Mouse (Mus musculus) left cerebral cortex, adult 2 months (tissue): Measurements from ENCODE around the gene Rnf144a. TPM values are rescaled to one million over a fixed set of nuclear protein-coding genes. Genes with fewer than 3 reads are reported as not detected.
A peak's percentile ranks its signal among the peaks of the same experiment; 100 is the strongest.
"Not testable (repeated sequence)": the region's sequence is repeated elsewhere in the genome, so short reads cannot be mapped to it uniquely, and the experiment has no call there.

Source experiments
- DNase-seq, 2 experiments: peaks; one replicate each; pipeline ENCODE4 v3.0.0; 2021 to 2022; ENCODE audit warnings: low spot score in 2 of 2, mixed read lengths in 1 of 2; ENCODE audit errors: extremely low spot score in 1 of 2
- H3K27ac ChIP-seq: fragments of 200-600 bp; 2 replicates; pipeline ENCODE4 v1.8.1; 2022
- H3K4me3 ChIP-seq: fragments of 200-600 bp; 2 replicates; pipeline ENCODE4 v1.8.1; 2022
- CTCF ChIP-seq: fragments of 200-600 bp; IDR thresholded peaks from 2 replicates; pipeline ENCODE4 v1.8.1; 2022; ENCODE audit warnings: antibody characterized with exemption, mild to moderate bottlenecking, moderate library complexity
- intact Hi-C: fragments of 180-260 bp; cut with DNase I; formaldehyde crosslinking; loops from one replicate; pipeline ENCODE4 v1.15.1; 2025
- total RNA-seq, 2 experiments: library from RNA; stranded (reverse); gene quantifications; 2 replicates each; pipeline ENCODE4 v1.2.3; 2021

The Rnf144a gene
- total RNA-seq, 2 experiments from 2014 or later = 26.8 to 34.2 TPM

DNA sequence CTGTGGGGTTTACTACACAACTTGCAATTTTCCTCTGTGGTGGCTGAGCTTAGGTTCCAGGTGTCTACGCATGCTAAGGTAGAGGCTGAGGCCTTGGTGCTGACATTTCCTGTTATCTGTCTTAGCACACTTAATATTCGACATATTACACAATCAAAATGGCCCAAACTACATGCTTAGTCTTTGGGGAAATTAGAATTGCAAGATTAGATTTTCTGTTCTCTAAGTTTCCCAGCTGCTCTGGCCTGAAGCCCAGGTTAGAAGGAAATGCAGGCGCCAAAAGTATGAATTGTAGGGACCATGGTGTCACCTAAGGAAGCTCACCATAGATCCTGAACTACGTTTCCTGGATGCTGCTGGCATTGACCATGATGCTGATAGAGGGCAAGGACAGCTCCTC is 21.3 kb upstream of the Rnf144a start:
- no peak for TF ChIP-seq CTCF
- no peak for DNase-seq
- Histone ChIP-seq H3K27ac (no peak overlapping the region), H3K4me3 (no peak overlapping the region)
- intact Hi-C loops = no loop called here

DNA sequence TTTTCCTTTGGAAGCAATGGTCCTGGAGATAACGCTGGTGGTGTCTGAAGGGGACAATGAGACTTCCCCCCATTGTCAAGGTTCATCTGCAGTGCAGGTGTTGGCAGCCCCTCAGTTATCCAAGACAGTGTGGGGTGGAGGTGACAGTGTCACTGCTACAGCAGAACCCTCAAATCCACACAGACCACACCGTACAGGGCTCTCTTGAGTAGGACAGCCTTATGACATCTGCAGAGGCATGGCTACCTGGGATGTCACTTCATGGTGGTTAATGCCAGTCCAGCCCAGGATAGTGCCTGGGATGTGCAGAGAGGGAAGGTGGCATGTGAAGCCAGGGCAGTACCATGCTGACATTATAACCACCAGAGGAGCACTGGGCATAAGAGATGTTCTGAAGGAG is 13.7 kb upstream of the Rnf144a start:
- H3K27ac ChIP-seq, intact Hi-C loops, DNase-seq, H3K4me3 ChIP-seq: not testable (repeated sequence)

DNA sequence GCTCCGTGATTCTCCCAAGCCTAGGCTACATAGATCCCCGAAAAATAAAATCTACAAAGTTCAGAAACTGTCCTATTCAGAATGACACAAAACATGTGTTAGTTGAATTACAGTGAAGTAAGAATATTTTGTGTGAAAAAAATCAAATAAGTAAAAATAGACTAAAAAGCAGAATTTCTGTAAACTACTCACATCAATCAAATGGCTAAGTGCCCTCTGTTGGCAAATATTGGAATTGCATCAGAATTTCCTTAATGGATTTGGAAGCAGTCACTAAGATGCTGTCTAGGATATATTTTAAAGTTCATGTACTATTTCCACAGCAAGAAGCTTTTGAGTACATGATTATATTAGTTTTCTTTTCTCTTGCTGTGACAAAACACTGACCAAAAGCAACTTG is 9.8 kb upstream of the Rnf144a start:
- DNase-seq = no peak

DNA sequence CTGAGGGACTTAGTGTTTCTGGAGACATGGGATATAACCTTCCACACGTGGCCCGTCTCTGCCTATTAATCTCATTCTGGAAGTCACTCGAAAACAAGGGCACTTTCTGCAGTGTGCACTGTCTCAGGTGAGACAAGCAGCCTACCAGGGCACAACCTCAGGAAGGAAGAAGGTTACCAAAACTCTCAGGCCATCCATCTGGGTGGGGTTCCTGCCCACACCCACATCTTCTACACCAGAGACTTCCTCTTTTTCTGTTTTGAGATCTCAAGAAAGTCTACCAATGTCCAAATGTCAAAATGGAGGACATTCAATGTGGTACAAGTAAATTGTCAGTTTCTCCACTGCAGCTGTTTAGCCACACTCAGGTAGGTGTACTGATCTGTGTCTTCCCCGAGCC is 3.3 kb upstream of the Rnf144a start:
- intact Hi-C loops = no loop called here
- no peak for DNase-seq
- TF ChIP-seq CTCF = no peak
- Histone ChIP-seq H3K27ac (no peak overlapping the region), H3K4me3 (no peak overlapping the region)

More for the DNA sequence above, 9.8 kb upstream of the Rnf144a start:
- H3K27ac ChIP-seq = no peak overlapping the region
- intact Hi-C loops = no loop called here
- peak; percentile 78 for TF ChIP-seq CTCF
- no peak overlapping the region for H3K4me3 ChIP-seq

DNA sequence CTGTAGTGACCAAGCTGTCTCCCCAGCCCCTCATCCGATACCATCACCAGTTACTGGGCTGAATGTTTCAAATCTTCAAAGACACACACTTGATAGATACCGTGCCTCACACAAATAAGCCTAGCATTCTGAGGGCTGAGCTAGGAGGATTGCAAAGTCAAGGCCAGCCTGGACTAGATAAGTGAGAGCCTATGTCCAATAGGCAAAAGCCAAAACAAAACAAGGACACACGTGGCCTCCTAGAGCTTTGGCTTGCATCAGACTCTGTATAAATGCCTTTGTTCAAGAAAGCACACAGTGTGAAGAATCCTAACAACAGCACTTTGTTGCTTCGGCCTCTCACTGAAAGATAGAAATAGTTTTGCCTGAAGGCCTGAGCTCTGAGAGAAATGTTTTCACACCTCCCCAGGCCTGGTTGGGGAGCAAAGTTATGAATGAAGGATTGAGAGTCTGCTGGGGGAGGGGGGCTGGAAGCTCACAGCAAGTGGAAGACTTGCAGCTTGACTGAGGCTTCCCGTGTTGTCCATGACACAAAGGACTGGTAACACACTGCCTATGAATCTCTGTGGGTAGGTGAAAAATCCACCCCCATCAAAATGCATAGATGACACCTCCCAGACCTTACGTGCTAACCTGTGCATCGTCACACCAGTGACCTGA is 1.7 kb upstream of the Rnf144a start:
- DNase-seq = no peak
- Histone ChIP-seq H3K4me3 (no peak overlapping the region), H3K27ac (no peak overlapping the region)
- no peak for TF ChIP-seq CTCF
- intact Hi-C loops = no loop called here

DNA sequence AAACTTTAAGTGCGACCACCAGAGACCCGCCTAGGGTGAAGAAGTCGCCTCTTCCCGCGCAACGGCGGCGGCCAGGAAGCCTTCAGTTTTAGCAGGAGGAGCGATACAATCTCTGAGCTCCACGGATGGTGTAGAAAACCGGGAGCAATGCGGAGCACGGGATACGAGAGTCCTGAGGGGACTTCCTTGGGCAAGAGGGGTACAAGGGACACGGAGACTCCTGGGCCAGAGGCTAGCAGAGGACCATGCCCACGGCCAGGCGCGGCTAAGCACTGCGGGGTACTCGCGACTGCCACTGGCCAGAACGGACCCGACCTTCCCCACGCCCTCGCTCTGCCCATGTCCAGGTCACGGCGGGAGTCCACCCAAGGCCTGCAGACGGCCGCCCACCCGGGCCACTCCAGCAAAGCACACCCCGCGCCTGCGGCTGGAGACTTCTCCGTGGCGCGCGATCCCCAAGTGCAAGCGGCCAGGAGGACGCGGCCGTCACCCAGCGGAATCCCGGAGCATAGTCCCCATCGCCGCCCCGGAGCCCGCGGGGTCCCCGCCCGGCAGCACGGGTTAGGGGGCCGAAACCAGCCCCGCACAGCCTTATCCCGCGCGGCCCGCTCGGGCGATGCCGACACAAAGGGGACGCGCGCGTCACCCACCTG is 477 bp downstream of the Rnf144a start:
- peak overlapping the region; percentile 90 for H3K4me3 ChIP-seq
- peak overlapping the region; percentile 94 for H3K27ac ChIP-seq
- peak in 1 of 2 experiments; percentile 50 for DNase-seq
- intact Hi-C loops = loop anchor here (2.0 to 5.0 kb wide), 3 partner anchors 38 to 100 kb away; no protein-coding TSS in a partner anchor
- TF ChIP-seq CTCF = no peak

DNA sequence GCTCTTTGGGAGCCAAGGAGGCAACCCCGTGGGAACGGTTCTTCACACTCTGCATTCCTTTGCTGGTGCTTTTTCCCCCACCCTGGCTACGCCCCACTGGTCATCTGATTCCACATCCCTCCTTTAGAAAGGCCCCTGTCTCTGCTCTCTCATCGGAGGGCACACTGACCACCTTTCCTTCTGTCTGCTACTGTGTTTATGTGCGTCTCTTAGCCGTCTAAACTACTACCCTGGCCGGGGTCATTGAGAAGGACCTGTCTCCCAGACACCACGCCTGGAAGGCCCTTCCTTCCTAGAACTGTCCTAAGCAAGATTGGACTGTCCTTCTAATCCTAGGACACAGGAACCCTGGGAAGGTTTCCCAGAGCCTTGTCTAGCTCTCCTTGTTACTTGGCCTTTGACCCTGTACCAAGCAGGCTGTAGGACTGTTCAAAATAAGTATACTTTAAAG is 1.1 kb downstream of the Rnf144a start:
- H3K4me3 ChIP-seq = peak overlapping the region; percentile 90
- peak overlapping the region; percentile 94 for H3K27ac ChIP-seq
- intact Hi-C loops = loop anchor here (2.0 to 5.0 kb wide), 3 partner anchors 37 to 99 kb away; no protein-coding TSS in a partner anchor
- DNase-seq = no peak
- no peak for TF ChIP-seq CTCF

DNA sequence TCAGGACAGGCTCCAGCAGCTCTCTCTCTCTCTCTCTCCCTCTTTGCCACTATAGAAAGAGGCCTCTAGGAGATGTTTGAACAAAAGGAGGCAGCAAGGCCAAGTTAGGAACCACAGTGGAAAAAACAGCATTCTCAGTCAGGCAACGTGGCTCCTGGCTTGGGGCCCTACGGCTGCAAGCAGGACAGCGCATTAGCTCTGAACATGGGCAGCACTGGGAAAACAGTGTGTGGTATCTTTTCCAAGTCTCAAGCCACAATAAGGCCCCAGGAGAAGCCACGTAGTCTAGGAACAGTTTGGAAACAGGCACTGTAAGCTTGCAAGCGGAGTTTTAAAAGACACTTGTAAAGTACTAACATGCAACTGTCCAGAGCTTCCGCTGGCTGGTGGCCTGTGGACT is 2.3 kb downstream of the Rnf144a start:
- no peak for DNase-seq
- peak overlapping the region; percentile 90 for H3K4me3 ChIP-seq
- peak overlapping the region; percentile 94; the same call in 1 of the 2 replicates for H3K27ac ChIP-seq
- intact Hi-C loops = loop anchor here (5.0 kb wide), 1 partner anchor 86 kb away; no protein-coding TSS in a partner anchor
- no peak for TF ChIP-seq CTCF

DNA sequence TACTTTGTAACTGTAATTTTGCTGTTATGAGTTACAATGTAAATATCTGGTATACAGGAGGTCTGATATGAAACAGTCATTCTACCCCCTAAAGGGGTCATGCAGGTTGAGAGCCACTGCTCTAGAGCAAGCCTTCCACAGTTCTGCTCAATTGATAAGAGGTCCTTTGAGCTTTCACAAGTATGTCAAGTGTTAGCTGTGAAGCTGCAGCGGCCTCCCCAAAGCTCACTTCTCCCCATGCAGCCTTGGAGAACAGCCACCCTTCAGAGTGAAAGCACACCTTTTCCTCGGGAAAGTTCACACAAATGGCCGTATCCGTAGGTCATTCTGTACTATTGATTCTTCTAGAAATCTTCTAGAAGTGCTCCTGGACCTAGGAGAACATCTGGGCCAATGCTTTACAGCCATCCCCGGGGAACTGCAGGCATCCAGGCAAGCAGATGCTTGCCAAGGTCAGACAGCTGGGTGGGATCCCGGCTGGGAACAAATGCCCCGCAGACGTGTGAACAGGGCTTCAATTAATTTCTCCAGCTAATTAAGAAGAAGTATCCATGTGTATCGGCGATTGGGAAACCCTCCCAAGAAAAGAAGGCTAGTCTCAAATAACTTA is 3.1 kb downstream of the Rnf144a start:
- no peak for TF ChIP-seq CTCF
- no peak overlapping the region for H3K27ac ChIP-seq
- intact Hi-C loops = loop anchor here (5.0 kb wide), 1 partner anchor 85 kb away; no protein-coding TSS in a partner anchor
- DNase-seq = no peak
- no peak overlapping the region for H3K4me3 ChIP-seq

DNA sequence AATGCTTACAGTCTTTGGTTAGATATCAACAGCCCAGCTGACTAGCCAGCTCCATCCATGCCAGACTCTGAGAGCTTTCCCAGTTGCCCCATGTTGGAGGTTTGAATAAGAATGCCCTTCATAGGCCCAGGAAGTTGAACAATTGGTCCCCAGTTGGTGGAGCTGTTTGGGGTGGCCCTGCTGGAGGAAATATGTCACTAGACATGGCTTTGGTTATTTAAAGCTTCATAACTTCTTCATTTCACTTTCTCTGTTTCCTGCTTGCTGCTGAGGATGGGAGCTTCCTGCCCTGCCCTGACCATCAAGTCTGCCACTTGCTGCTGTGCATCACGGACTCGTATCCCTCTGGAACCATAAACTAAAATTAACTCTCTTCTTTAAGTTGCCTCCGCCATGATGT is 4.6 kb downstream of the Rnf144a start:
- Histone ChIP-seq H3K27ac (no peak overlapping the region), H3K4me3 (no peak overlapping the region)
- intact Hi-C loops = loop anchor here (5.0 kb wide), 1 partner anchor 83 kb away; no protein-coding TSS in a partner anchor
- DNase-seq = no peak
- no peak; the same call in 1 of the 2 replicates for TF ChIP-seq CTCF

DNA sequence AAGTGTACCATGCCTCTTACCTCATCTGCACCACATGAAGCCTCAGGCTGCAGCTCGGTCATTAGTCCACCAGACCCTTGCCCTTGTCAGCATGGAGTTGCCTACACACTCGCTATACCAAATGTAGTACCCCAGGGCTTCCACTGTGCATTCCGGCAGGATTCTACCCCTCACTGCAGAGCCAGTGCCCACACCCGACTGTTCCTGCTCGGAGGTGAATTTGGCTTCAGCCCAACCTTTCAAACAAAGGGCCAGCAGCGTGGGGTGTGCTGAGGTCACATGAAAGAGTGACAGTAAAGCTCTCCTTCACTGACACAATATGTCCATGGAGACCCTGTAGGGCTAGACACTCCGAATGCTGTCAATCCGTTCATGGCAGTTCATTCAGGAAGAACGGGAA is 6.3 kb downstream of the Rnf144a start:
- TF ChIP-seq CTCF = no peak
- no peak for DNase-seq
- peak overlapping the region; percentile 8; the same call in 1 of the 2 replicates for H3K27ac ChIP-seq
- H3K4me3 ChIP-seq = no peak overlapping the region
- intact Hi-C loops = no loop called here
